In genomic region chr9:123285623-123286022, GRCm38 (mm10) we compare ENCODE assay signal across 13 mouse cellular contexts. TPM values are rescaled to one million over a fixed set of nuclear protein-coding genes. Genes with fewer than 3 reads are reported as not detected.
DNase-seq lines count a peak whose midpoint lies in the region; ATAC-seq and TF ChIP-seq lines count a peak whose summit lies in the region.
"Had no signal": no experiment of that assay in that cellular context is flagged by ENCODE, and none has a peak within 500 bp of the region (broad histone marks: within the 10 kb centered on the region; RNA-seq: fewer than 3 reads in every experiment).

No protein-coding gene starts in this region.

- H3K4me1 ChIP-seq in CH12.LX (ENCODE audit: control insufficient read depth in 1 of 2, insufficient read depth in 2 of 2), result peaks cover 11 to 23% of the 10 kb centered on the region in 2 experiments
- H3K4me1 ChIP-seq in embryonic facial prominence, embryonic 10.5 days, result no peaks in the 10 kb centered on the region
- H3K4me1 ChIP-seq in forebrain, embryonic 10.5 days, result no peaks in the 10 kb centered on the region
- no peaks in the 10 kb centered on the region for H3K4me1 ChIP-seq in forebrain, embryonic 12.5 days
- H3K4me1 ChIP-seq: embryonic facial prominence, embryonic 13.5 days had no signal

- TF ChIP-seq RAD21 in CH12.LX (IDR thresholded peaks at IDR 0.05; ENCODE audit: low read depth, low read length), result peak; percentile 1

- in situ Hi-C loops in CH12.LX (cut with MboI; ENCODE audit: low pct_ligation_motif_present, low pct_unique_long_range_greater_than_20kb, low sequenced_read_pairs), result loop anchor here (10.0 kb wide), 1 partner anchor 79 kb away; the partner anchor contains the start of gene Lars2

- no peaks in the 10 kb centered on the region for H3K36me3 ChIP-seq in CH12.LX (replicated peaks in 1 of 2; ENCODE audit: control insufficient read depth in 1 of 2, insufficient read depth in 1 of 2, low read length in 1 of 2)
- H3K36me3 ChIP-seq in embryonic facial prominence, embryonic 10.5 days (replicated peaks), result no peaks in the 10 kb centered on the region
- H3K36me3 ChIP-seq in forebrain, embryonic 10.5 days (replicated peaks), result no peaks in the 10 kb centered on the region
- H3K36me3 ChIP-seq in forebrain, embryonic 12.5 days (replicated peaks), result no peaks in the 10 kb centered on the region
- H3K36me3 ChIP-seq: embryonic facial prominence, embryonic 13.5 days had no signal

- TF ChIP-seq CTCF in CH12.LX (conservative IDR thresholded peaks at IDR 0.05 in 1 of 2, IDR thresholded peaks at IDR 0.05 in 1 of 2; ENCODE audit: low read depth in 2 of 2, low read length in 2 of 2), result no peak

- dilution Hi-C loops in CH12.LX (cut with MboI; ENCODE audit: extremely low pct_ligation_motif_present, extremely low pct_unique_long_range_greater_than_20kb, low sequenced_read_pairs), result no loop called here

- no peak overlapping the region; the same call in 1 of the 2 replicates for H3K4me2 ChIP-seq in CH12.LX (ENCODE audit: insufficient read depth, low read depth, poor library complexity, severe bottlenecking)
- no peak overlapping the region for H3K4me2 ChIP-seq in forebrain, embryonic 12.5 days
- H3K4me2 ChIP-seq: embryonic facial prominence, embryonic 13.5 days had no signal

- DNase-seq in CH12.LX (ENCODE audit: extremely low read depth), result peak; percentile 83
- peak; percentile 14 for DNase-seq in cerebellum, adult 11 months
- DNase-seq in embryonic facial prominence, embryonic 10.5 days (ENCODE audit: low spot score), result peak; percentile 26
- no peak for DNase-seq in forebrain, embryonic 10.5 days (ENCODE audit: extremely low spot score, low spot score)
- no peak for DNase-seq in lung, postnatal 36 days
- DNase-seq: adrenal gland, adult 8-10 months; gastrocnemius, postnatal 10 days; heart, postnatal 36 days; kidney, adult 8-10 months had no signal

- no peaks in the 10 kb centered on the region for H3K9me3 ChIP-seq in CH12.LX (replicated peaks; ENCODE audit: low read length)
- H3K9me3 ChIP-seq in embryonic facial prominence, embryonic 10.5 days, result no peaks in the 10 kb centered on the region
- H3K9me3 ChIP-seq in forebrain, embryonic 10.5 days, result no peaks in the 10 kb centered on the region
- no peaks in the 10 kb centered on the region for H3K9me3 ChIP-seq in forebrain, embryonic 12.5 days
- H3K9me3 ChIP-seq: embryonic facial prominence, embryonic 13.5 days had no signal

- no peak overlapping the region for H3K4me3 ChIP-seq in CH12.LX (replicated peaks in 1 of 3; ENCODE audit: low read depth in 2 of 3, low read length in 2 of 3, poor library complexity in 1 of 3)
- no peak overlapping the region for H3K4me3 ChIP-seq in embryonic facial prominence, embryonic 10.5 days
- H3K4me3 ChIP-seq in forebrain, embryonic 10.5 days, result no peak overlapping the region
- no peak overlapping the region for H3K4me3 ChIP-seq in forebrain, embryonic 12.5 days (replicated peaks)
- H3K4me3 ChIP-seq: embryonic facial prominence, embryonic 13.5 days had no signal

- 44% methylated on average over 4 of the region's 4 CpGs for WGBS in embryonic facial prominence, embryonic 10.5 days
- 60% methylated on average over 4 of the region's 4 CpGs for WGBS in forebrain, embryonic 10.5 days
- WGBS in forebrain, embryonic 12.5 days, result 66% methylated on average over 4 of the region's 4 CpGs

- peak overlapping the region; percentile 5; the same call in 1 of the 2 replicates for H3K9ac ChIP-seq in CH12.LX (ENCODE audit: insufficient read depth, low read depth)
- no peak overlapping the region for H3K9ac ChIP-seq in forebrain, embryonic 12.5 days
- H3K9ac ChIP-seq: embryonic facial prominence, embryonic 13.5 days had no signal

- TF ChIP-seq EP300 in CH12.LX (IDR thresholded peaks at IDR 0.05; ENCODE audit: low read length), result peak; percentile 74

- peak overlapping the region; percentile 58 for H3K27ac ChIP-seq in CH12.LX (ENCODE audit: insufficient read depth, low read depth)
- no peak overlapping the region for H3K27ac ChIP-seq in embryonic facial prominence, embryonic 10.5 days (replicated peaks)
- no peak overlapping the region for H3K27ac ChIP-seq in forebrain, embryonic 10.5 days
- no peak overlapping the region for H3K27ac ChIP-seq in forebrain, embryonic 12.5 days
- H3K27ac ChIP-seq: embryonic facial prominence, embryonic 13.5 days had no signal

- H3K27me3 ChIP-seq in CH12.LX (replicated peaks), result no peaks in the 10 kb centered on the region
- no peaks in the 10 kb centered on the region for H3K27me3 ChIP-seq in embryonic facial prominence, embryonic 10.5 days (replicated peaks; ENCODE audit: low read depth, poor library complexity, severe bottlenecking)
- H3K27me3 ChIP-seq in forebrain, embryonic 10.5 days (ENCODE audit: poor library complexity, severe bottlenecking), result no peaks in the 10 kb centered on the region
- no peaks in the 10 kb centered on the region for H3K27me3 ChIP-seq in forebrain, embryonic 12.5 days
- H3K27me3 ChIP-seq: embryonic facial prominence, embryonic 13.5 days; Patski had no signal

- peak; percentile 65 for ATAC-seq in megakaryocyte progenitor cell, adult 5-6 weeks (replicated peaks; ENCODE audit: poor library complexity)
- no peak for ATAC-seq in forebrain, embryonic 12.5 days (ENCODE audit: low FRiP score)
- ATAC-seq: Patski had no signal

- no peaks in the 10 kb centered on the region for H3K79me2 ChIP-seq in CH12.LX (replicated peaks; ENCODE audit: control insufficient read depth, extremely low read depth, insufficient read depth, poor library complexity, severe bottlenecking)

- TF ChIP-seq POLR2A in CH12.LX (IDR thresholded peaks at IDR 0.05; ENCODE audit: low read depth, low read length), result peak; percentile 65

TF ChIP-seq in CH12.LX, 34 proteins besides CTCF, POLR2A, EP300 and RAD21 (continues in another document):
- peak; percentile 53; the same call in 1 of the 2 replicates for TF ChIP-seq MAZ (IDR thresholded peaks at IDR 0.05; ENCODE audit: low read depth, low read length)
- peak; percentile 78 for TF ChIP-seq JUN (IDR thresholded peaks at IDR 0.05; ENCODE audit: insufficient read depth, low read depth, low read length)
- no peak for TF ChIP-seq MXI1 (IDR thresholded peaks at IDR 0.05; ENCODE audit: low read depth, low read length)
- 0 out of 2 replicates have a peak, but pooled peaks have one; percentile 36 for TF ChIP-seq SIN3A (IDR thresholded peaks at IDR 0.05; ENCODE audit: low read length)
- TF ChIP-seq ETS1 (conservative IDR thresholded peaks at IDR 0.05; ENCODE audit: low read depth, low read length), result peak; percentile 69; the same call in 1 of the 2 replicates
- TF ChIP-seq HCFC1 (IDR thresholded peaks at IDR 0.05; ENCODE audit: low read depth, low read length), result peak; percentile 52
- no peak for TF ChIP-seq E2F4 (IDR thresholded peaks at IDR 0.05; ENCODE audit: insufficient replicate concordance, low read depth, low read length)
- 0 out of 2 replicates have a peak, but pooled peaks have one; percentile 64 for TF ChIP-seq MYC (IDR thresholded peaks at IDR 0.05; ENCODE audit: low read depth, low read length)
- TF ChIP-seq NRF1 (IDR thresholded peaks at IDR 0.05; ENCODE audit: low read depth, low read length), result peak; percentile 32; the same call in 1 of the 2 replicates
- TF ChIP-seq MAFK (IDR thresholded peaks at IDR 0.05; ENCODE audit: insufficient replicate concordance, low read length), result peak; percentile 63; the same call in 1 of the 2 replicates
- TF ChIP-seq USF1 (IDR thresholded peaks at IDR 0.05; ENCODE audit: low read depth, low read length), result no peak
- TF ChIP-seq ZKSCAN1 (IDR thresholded peaks at IDR 0.05; ENCODE audit: borderline replicate concordance, low read depth, low read length), result no peak; the same call in 1 of the 2 replicates
- no peak for TF ChIP-seq ZC3H11A (IDR thresholded peaks at IDR 0.05; ENCODE audit: low read depth, low read length)
- TF ChIP-seq ELF1 (IDR thresholded peaks at IDR 0.05; ENCODE audit: low read depth, low read length), result peak; percentile 73
- TF ChIP-seq POLR2AphosphoS2 (IDR thresholded peaks at IDR 0.05; ENCODE audit: low read depth, low read length), result no peak
- peak; percentile 83 for TF ChIP-seq IRF4 (IDR thresholded peaks at IDR 0.05; ENCODE audit: low read depth, low read length)
- peak; percentile 51; the same call in 1 of the 2 replicates for TF ChIP-seq RCOR1 (conservative IDR thresholded peaks at IDR 0.05; ENCODE audit: low read depth, low read length)
- 0 out of 2 replicates have a peak, but pooled peaks have one; percentile 16 for TF ChIP-seq ZMIZ1 (IDR thresholded peaks at IDR 0.05; ENCODE audit: low read depth, low read length)
- TF ChIP-seq KAT2A (IDR thresholded peaks at IDR 0.05; ENCODE audit: insufficient replicate concordance, low read length), result no peak
- peak; percentile 34 for TF ChIP-seq SMC3 (IDR thresholded peaks at IDR 0.05; ENCODE audit: low read depth, low read length)
- no peak for TF ChIP-seq ZNF384 (IDR thresholded peaks at IDR 0.05; ENCODE audit: low read depth, low read length)
- TF ChIP-seq UBTF (IDR thresholded peaks at IDR 0.05; ENCODE audit: low read depth, low read length), result no peak
- TF ChIP-seq CHD1 (IDR thresholded peaks at IDR 0.05; ENCODE audit: low read depth, low read length), result peak; percentile 97
- TF ChIP-seq TCF12 (IDR thresholded peaks at IDR 0.05; ENCODE audit: low read depth, low read length), result peak; percentile 92
- TF ChIP-seq MAX (IDR thresholded peaks at IDR 0.05; ENCODE audit: low read length), result peak; percentile 49; the same call in 1 of the 2 replicates
- TF ChIP-seq MEF2A (IDR thresholded peaks at IDR 0.05; ENCODE audit: borderline replicate concordance, low read depth, low read length), result peak; percentile 85; the same call in 1 of the 2 replicates
- TF ChIP-seq CHD2 (IDR thresholded peaks at IDR 0.05; ENCODE audit: low read length), result peak; percentile 84
- no peak for TF ChIP-seq USF2 (conservative IDR thresholded peaks at IDR 0.05; ENCODE audit: low read depth, low read length)
- peak; percentile 59; the same call in 1 of the 2 replicates for TF ChIP-seq NELFE (IDR thresholded peaks at IDR 0.05; ENCODE audit: low read depth, low read length)
- peak; percentile 82 for TF ChIP-seq TBP (conservative IDR thresholded peaks at IDR 0.05; ENCODE audit: low read depth, low read length)
- TF ChIP-seq PAX5 (IDR thresholded peaks at IDR 0.05; ENCODE audit: low read length), result no peak

RNA-seq across cellular contexts. Expression of gene Tmem158, which starts 25.1 kb away (rescaled TPM):
- total RNA-seq in CH12.LX (2012; rRNA removed) (6.6 and 7.3 TPM in 2 replicates), CH12.LX (2014; rRNA removed) (1.8 and 2.4 TPM in 2 replicates)
- 2.1 and 2.9 TPM in 2 replicates for polyA plus RNA-seq in CH12.LX (2012; ENCODE audit: insufficient read length, low read depth)
- polyA plus RNA-seq in embryonic facial prominence, embryonic 10.5 days (2016; fragmentation: Nextera tagmentation; extraction: Ambion mirVana), result 4.6 and 5.0 TPM in 2 replicates
- 0.54 and 0.62 TPM in 2 replicates for total RNA-seq in megakaryocyte progenitor cell, adult 5-6 weeks (2015)
- total RNA-seq in megakaryocyte progenitor cell, adult 5-6 weeks (2017), result 0.47 and 0.54 TPM in 2 replicates
- 3.3 and 3.6 TPM in 2 replicates for polyA plus RNA-seq in forebrain, embryonic 10.5 days (2016; fragmentation: Nextera tagmentation; extraction: Ambion mirVana)
- polyA plus RNA-seq in forebrain, embryonic 12.5 days (2016; fragmentation: Nextera tagmentation; extraction: Ambion mirVana), result 10.7 and 12.6 TPM in 2 replicates

Comparison
In these comparisons a context has a peak if more than half of its experiments do, and no peak if none do; other contexts are left out.
1. DNase-seq: peak in CH12.LX (single experiment), cerebellum, adult 11 months (single experiment) and embryonic facial prominence, embryonic 10.5 days (single experiment); none in forebrain, embryonic 10.5 days (single experiment) and lung, postnatal 36 days (single experiment).